Comparison of ENCODE assay signal across 35 mouse cellular contexts in the genomic region with DNA sequence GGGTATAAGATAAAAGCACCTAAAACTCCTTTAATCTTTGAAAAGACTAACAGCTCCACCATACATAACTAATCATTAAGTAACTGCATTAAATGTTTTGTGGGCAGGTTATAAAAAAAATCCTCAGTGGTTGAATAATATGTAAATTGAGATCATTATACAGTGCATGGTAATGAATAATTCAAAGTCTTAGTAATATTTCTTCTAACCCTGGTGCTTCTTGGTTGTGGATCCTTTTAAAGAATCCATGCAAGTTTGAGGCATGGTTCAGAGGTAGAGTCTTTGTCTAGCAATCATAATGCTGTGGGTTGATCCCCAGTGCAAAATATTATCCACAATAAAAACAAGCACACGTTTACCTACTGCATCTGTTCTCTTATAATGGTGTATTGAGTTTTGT.
"Had no signal": no experiment of that assay in that cellular context is flagged by ENCODE, and none has a peak within 500 bp of the region (broad histone marks: within the 10 kb centered on the region; RNA-seq: fewer than 3 reads in every experiment).

No protein-coding gene starts in this region.

- H3K27me3 ChIP-seq: heart, embryonic 12.5 days; heart, embryonic 13.5 days; heart, embryonic 15.5 days; hindbrain, embryonic 12.5 days; hindbrain, embryonic 13.5 days; hindbrain, embryonic 15.5 days; intestine, embryonic 15.5 days; kidney, embryonic 15.5 days had no signal

- H3K4me2 ChIP-seq: heart, embryonic 11.5 days; heart, embryonic 12.5 days; heart, embryonic 13.5 days; heart, embryonic 15.5 days; hindbrain, embryonic 12.5 days; hindbrain, embryonic 13.5 days; hindbrain, embryonic 14.5 days; hindbrain, embryonic 15.5 days; intestine, embryonic 15.5 days; kidney, embryonic 15.5 days had no signal

- H3K9ac ChIP-seq: heart, embryonic 12.5 days; heart, embryonic 13.5 days; heart, embryonic 15.5 days; hindbrain, embryonic 12.5 days; hindbrain, embryonic 13.5 days; hindbrain, embryonic 14.5 days; hindbrain, embryonic 15.5 days; intestine, embryonic 15.5 days; kidney, embryonic 15.5 days had no signal

- H3K36me3 ChIP-seq: heart, embryonic 10.5 days; heart, embryonic 12.5 days; heart, embryonic 13.5 days; heart, embryonic 15.5 days; hindbrain, embryonic 10.5 days; hindbrain, embryonic 12.5 days; hindbrain, embryonic 13.5 days; hindbrain, embryonic 15.5 days; intestine, embryonic 15.5 days; kidney, embryonic 15.5 days had no signal

- DNase-seq: heart, postnatal 10 days; heart, postnatal 14 days; heart, postnatal 36 days; heart, postnatal 4 days; kidney, adult 11 months; kidney, adult 18-20 months; kidney, adult 2 months; kidney, adult 8-10 months; kidney, adult 9 months; kidney, postnatal 10 days; kidney, postnatal 14 days; kidney, postnatal 25 days; kidney, postnatal 36 days; kidney, postnatal 4 days; layer of hippocampus, adult 9-11 months; layer of hippocampus, postnatal 36 days had no signal

- H3K4me1 ChIP-seq: heart, embryonic 10.5 days; heart, embryonic 12.5 days; hindbrain, embryonic 10.5 days; hindbrain, embryonic 12.5 days; hindbrain, embryonic 13.5 days; hindbrain, embryonic 15.5 days; intestine, embryonic 15.5 days; kidney, embryonic 15.5 days had no signal

- H3K9me3 ChIP-seq: heart, embryonic 10.5 days; heart, embryonic 12.5 days; heart, embryonic 13.5 days; heart, embryonic 15.5 days; hindbrain, embryonic 10.5 days; hindbrain, embryonic 12.5 days; hindbrain, embryonic 13.5 days; hindbrain, embryonic 15.5 days; intestine, embryonic 15.5 days; kidney, embryonic 15.5 days had no signal

- ATAC-seq: hindbrain, embryonic 16.5 days; hindbrain, postnatal 0 days; inflammation-experienced regulatory T-cells, adult 6 months; intestine, embryonic 15.5 days; intestine, embryonic 16.5 days; intestine, postnatal 0 days had no signal

- H3K4me3 ChIP-seq: heart, embryonic 10.5 days; heart, embryonic 12.5 days; heart, embryonic 13.5 days; heart, embryonic 15.5 days; hindbrain, embryonic 10.5 days; hindbrain, embryonic 12.5 days; hindbrain, embryonic 13.5 days; hindbrain, embryonic 15.5 days; intestine, embryonic 15.5 days; kidney, embryonic 15.5 days; layer of hippocampus, adult 2 months had no signal

- H3K27ac ChIP-seq: heart, embryonic 10.5 days; heart, embryonic 13.5 days; heart, embryonic 15.5 days; hindbrain, embryonic 10.5 days; hindbrain, embryonic 12.5 days; hindbrain, embryonic 13.5 days; hindbrain, embryonic 14.5 days; hindbrain, embryonic 15.5 days; hindbrain, postnatal 0 days; intestine, embryonic 15.5 days; kidney, embryonic 15.5 days; kidney, postnatal 0 days; layer of hippocampus, adult 2 months had no signal
